Mouse (Mus musculus) midbrain, embryonic 10.5 days (tissue): ENCODE measurements at regions not wholly inside any gene's neighbourhood (a gene's known extent, or its start where the extent isn't known, plus 50 kb on each side); places are given as distances from the start of the nearest gene placed in this dataset.

Experiments used
- DNase-seq: peaks from one replicate; pipeline ENCODE4 v3.0.0-alpha.2; 2017; ENCODE audit warnings: low spot score
- H3K27ac ChIP-seq: fragments of 300-500 bp; sonication (generic); replicated peaks from 2 replicates; pipeline ENCODE4 v1.5.1; 2016; ENCODE audit warnings: mild to moderate bottlenecking
- H3K27me3 ChIP-seq: fragments of 300-500 bp; sonication (generic); 2 replicates; pipeline ENCODE4 v1.6.1; 2016; ENCODE audit warnings: low read depth, mild to moderate bottlenecking; ENCODE audit not compliant: poor library complexity, severe bottlenecking
- H3K36me3 ChIP-seq: fragments of 300-500 bp; sonication (generic); 2 replicates; pipeline ENCODE4 v1.6.1; 2016; ENCODE audit warnings: mild to moderate bottlenecking, moderate library complexity
- H3K4me1 ChIP-seq: fragments of 300-500 bp; sonication (generic); 2 replicates; pipeline ENCODE4 v1.6.1; 2016
- H3K4me3 ChIP-seq: fragments of 300-500 bp; sonication (generic); 2 replicates; pipeline ENCODE4 v1.5.1; 2016; ENCODE audit warnings: mild to moderate bottlenecking, moderate library complexity
- H3K9me3 ChIP-seq: fragments of 300-500 bp; sonication (generic); replicated peaks from 2 replicates; pipeline ENCODE4 v1.6.1; 2016; ENCODE audit warnings: mild to moderate bottlenecking
- WGBS: fragments of 180-500 bp; shearing (Covaris S2); methylation state at CpG from one replicate; pipeline ENCODE4 v1.1.7; 2016; 5-methylcytosine and 5-hydroxymethylcytosine counted together

- H3K27ac ChIP-seq: peak overlapping the region; percentile 80
- DNase-seq: no peak
- no peaks in the 10 kb centered on the region for H3K36me3 ChIP-seq
- peaks cover 43% of the 10 kb centered on the region for H3K4me1 ChIP-seq
- H3K9me3 ChIP-seq: no peaks in the 10 kb centered on the region
- WGBS: 20% methylated on average over 4 of the region's 4 CpGs
- H3K4me3 ChIP-seq: no peak overlapping the region
- H3K27me3 ChIP-seq: peaks cover 9% of the 10 kb centered on the region; the same call in 1 of the 2 replicates
Observed at GRCm38 (mm10) chr19:21166939-21167338, 105.1 kb upstream of the Zfand5 start.

GRCm38 (mm10) chr19:21166465-21166860 is 105.6 kb upstream of the Zfand5 start:
- H3K4me3 ChIP-seq: peak overlapping the region; percentile 4; the same call in 1 of the 2 replicates
- H3K36me3 ChIP-seq: no peaks in the 10 kb centered on the region
- peak overlapping the region; percentile 80 for H3K27ac ChIP-seq
- WGBS: 51% methylated on average over 5 of the region's 5 CpGs
- H3K9me3 ChIP-seq: no peaks in the 10 kb centered on the region
- H3K4me1 ChIP-seq: peaks cover 47% of the 10 kb centered on the region
- H3K27me3 ChIP-seq: peaks cover 9% of the 10 kb centered on the region; the same call in 1 of the 2 replicates
- DNase-seq: peak; percentile 28

GRCm38 (mm10) chr19:21165763-21166464 is 106.2 kb upstream of the Zfand5 start:
- H3K4me3 ChIP-seq: peak overlapping the region; percentile 29
- WGBS: 15% methylated on average over 10 of the region's 10 CpGs
- peak; percentile 59 for DNase-seq
- H3K36me3 ChIP-seq: no peaks in the 10 kb centered on the region
- H3K27ac ChIP-seq: peak overlapping the region; percentile 80
- peaks cover 9% of the 10 kb centered on the region; the same call in 1 of the 2 replicates for H3K27me3 ChIP-seq
- no peaks in the 10 kb centered on the region for H3K9me3 ChIP-seq
- peaks cover 52% of the 10 kb centered on the region for H3K4me1 ChIP-seq

- H3K4me3 ChIP-seq: no peak overlapping the region
- peaks cover 72% of the 10 kb centered on the region for H3K4me1 ChIP-seq
- peaks cover 9% of the 10 kb centered on the region; the same call in 1 of the 2 replicates for H3K27me3 ChIP-seq
- WGBS: 88% methylated on average over 2 of the region's 2 CpGs
- no peak for DNase-seq
- no peaks in the 10 kb centered on the region for H3K9me3 ChIP-seq
- no peaks in the 10 kb centered on the region for H3K36me3 ChIP-seq
- no peak overlapping the region for H3K27ac ChIP-seq
Observed at GRCm38 (mm10) chr19:21163978-21164377, 108.1 kb upstream of the Zfand5 start.

GRCm38 (mm10) chr19:21160946-21161345 is 111.1 kb upstream of the Zfand5 start:
- Histone ChIP-seq H3K36me3 (no peaks in the 10 kb centered on the region), H3K9me3 (no peaks in the 10 kb centered on the region; the same call in 1 of the 2 replicates), H3K4me3 (no peak overlapping the region), H3K4me1 (peaks cover 47% of the 10 kb centered on the region), H3K27ac (peak overlapping the region; percentile 74), H3K27me3 (peaks cover 9% of the 10 kb centered on the region; the same call in 1 of the 2 replicates)
- 6% methylated on average over 4 of the region's 4 CpGs for WGBS
- DNase-seq: peak; percentile 79

- no peaks in the 10 kb centered on the region for H3K36me3 ChIP-seq
- no peak for DNase-seq
- H3K4me1 ChIP-seq: peaks cover 34% of the 10 kb centered on the region
- no peaks in the 10 kb centered on the region; the same call in 1 of the 2 replicates for H3K9me3 ChIP-seq
- H3K27ac ChIP-seq: peak overlapping the region; percentile 74
- H3K27me3 ChIP-seq: peaks cover 9% of the 10 kb centered on the region; the same call in 1 of the 2 replicates
- no peak overlapping the region for H3K4me3 ChIP-seq
- 68% methylated on average over 8 of the region's 8 CpGs for WGBS
Observed at GRCm38 (mm10) chr19:21159189-21160137, 112.6 kb upstream of the Zfand5 start.

GRCm38 (mm10) chr19:21154162-21154561 is 117.9 kb upstream of the Zfand5 start:
- Histone ChIP-seq H3K4me1 (peaks cover 29% of the 10 kb centered on the region), H3K4me3 (no peak overlapping the region), H3K9me3 (no peaks in the 10 kb centered on the region; the same call in 1 of the 2 replicates), H3K27me3 (no peaks in the 10 kb centered on the region), H3K36me3 (no peaks in the 10 kb centered on the region), H3K27ac (0 out of 2 replicates have a peak overlapping the region, but pooled peaks have one; percentile 9)
- no peak for DNase-seq
- 69% methylated on average over 1 of the region's 1 CpGs for WGBS

GRCm38 (mm10) chr19:21152027-21152426 is 120.1 kb upstream of the Zfand5 start:
- 31% methylated on average over 3 of the region's 3 CpGs for WGBS

GRCm38 (mm10) chr19:21150849-21151248 is 121.2 kb upstream of the Zfand5 start:
- 80% methylated on average over 3 of the region's 3 CpGs for WGBS
- peak overlapping the region; percentile 56; the same call in 1 of the 2 replicates for H3K27ac ChIP-seq
- DNase-seq: no peak

More at GRCm38 (mm10) chr19:21152027-21152426, 120.1 kb upstream of the Zfand5 start:
- Histone ChIP-seq H3K4me3 (no peak overlapping the region), H3K27ac (peak overlapping the region; percentile 56), H3K36me3 (no peaks in the 10 kb centered on the region), H3K9me3 (no peaks in the 10 kb centered on the region; the same call in 1 of the 2 replicates), H3K27me3 (no peaks in the 10 kb centered on the region), H3K4me1 (peaks cover 27% of the 10 kb centered on the region)
- DNase-seq: peak; percentile 51

GRCm38 (mm10) chr19:21150241-21150640 is 121.8 kb upstream of the Zfand5 start:
- no peak overlapping the region for H3K4me3 ChIP-seq
- H3K4me1 ChIP-seq: peaks cover 35% of the 10 kb centered on the region
- H3K36me3 ChIP-seq: no peaks in the 10 kb centered on the region
- DNase-seq: no peak
- no peak overlapping the region for H3K27ac ChIP-seq
- peaks cover 8% of the 10 kb centered on the region for H3K27me3 ChIP-seq
- no peaks in the 10 kb centered on the region for H3K9me3 ChIP-seq
- WGBS: 95% methylated on average over 1 of the region's 1 CpGs

More at GRCm38 (mm10) chr19:21150849-21151248, 121.2 kb upstream of the Zfand5 start:
- peaks cover 29% of the 10 kb centered on the region for H3K4me1 ChIP-seq
- no peak overlapping the region for H3K4me3 ChIP-seq
- H3K36me3 ChIP-seq: no peaks in the 10 kb centered on the region
- H3K27me3 ChIP-seq: peaks cover 4% of the 10 kb centered on the region
- H3K9me3 ChIP-seq: no peaks in the 10 kb centered on the region; the same call in 1 of the 2 replicates

GRCm38 (mm10) chr19:21146860-21147390 is 125.2 kb upstream of the Zfand5 start:
- WGBS: 91% methylated on average over 4 of the region's 4 CpGs
- H3K36me3 ChIP-seq: no peaks in the 10 kb centered on the region

GRCm38 (mm10) chr19:21144659-21145283 is 127.3 kb upstream of the Zfand5 start:
- Histone ChIP-seq H3K9me3 (no peaks in the 10 kb centered on the region), H3K27me3 (peaks cover 26% of the 10 kb centered on the region), H3K36me3 (no peaks in the 10 kb centered on the region), H3K4me1 (peaks cover 26% of the 10 kb centered on the region), H3K4me3 (peak overlapping the region; percentile 29), H3K27ac (peak overlapping the region; percentile 55)
- 7% methylated on average over 13 of the region's 13 CpGs for WGBS
- DNase-seq: peak; percentile 76

More at GRCm38 (mm10) chr19:21146860-21147390, 125.2 kb upstream of the Zfand5 start:
- no peak for DNase-seq
- Histone ChIP-seq H3K4me3 (no peak overlapping the region), H3K27ac (no peak overlapping the region), H3K9me3 (no peaks in the 10 kb centered on the region), H3K27me3 (peaks cover 17% of the 10 kb centered on the region), H3K4me1 (peaks cover 39% of the 10 kb centered on the region)
